Mouse (Mus musculus) CD4-positive, CD25-positive, alpha-beta regulatory T cell (primary cell): ENCODE data around the gene Anapc1. TPM values are rescaled to one million over a fixed set of nuclear protein-coding genes. Genes with fewer than 3 reads are reported as not detected.

ENCODE experiments used
- polyA plus RNA-seq: library from polyadenylated mRNA; unstranded; fragments of 100-300 nt; shearing (Covaris generic); gene quantifications from one replicate; pipeline ENCODE4 v1.2.1, GENCODE M21; 2017

Anapc1 gene
- 90.8 TPM for polyA plus RNA-seq

GRCm38 (mm10) chr2:128686921-128687557, at the start of gene Anapc1:
TSS of gene Anapc1 (minus strand) at chr2:128687391.

GRCm38 (mm10) chr2:128698693-128699181, 11.5 kb upstream of the Anapc1 start, which contains the start of gene Mertk:
TSS of gene Mertk (plus strand) at chr2:128698956.

GRCm38 (mm10) chr2:128590909-128591308, 96.3 kb downstream of the Anapc1 start, which contains the start of gene Spdye4c:
TSS of gene Spdye4c (plus strand) at chr2:128591209.

Other genes starting within 250 kb of the Anapc1 start
- not detected for gene Spdye4c, start 96.2 kb downstream of the Anapc1 start, polyA plus RNA-seq
- gene Mertk, start 11.6 kb upstream of the Anapc1 start, polyA plus RNA-seq: 0.83 TPM
- 29.2 TPM for gene Tmem87b, start 130.7 kb upstream of the Anapc1 start, polyA plus RNA-seq
- not detected for gene Fbln7, start 175.6 kb upstream of the Anapc1 start, polyA plus RNA-seq